ENCODE assay signal across 16 mouse cellular contexts in genomic region chr13:5607462-5607861, GRCm38 (mm10).
"Had no signal": no experiment of that assay in that cellular context is flagged by ENCODE, and none has a peak within 500 bp of the region (broad histone marks: within the 10 kb centered on the region; RNA-seq: fewer than 3 reads in every experiment).

No protein-coding gene starts in this region.

- DNase-seq: retina, postnatal 1 day; right cerebral cortex, adult 18-20 months; right cerebral cortex, postnatal 14 days; right cerebral cortex, postnatal 25 days; right cerebral cortex, postnatal 4 days; spleen, adult 18-20 months; thymus, adult 18-20 months; thymus, adult 2 months; thymus, postnatal 14 days; thymus, postnatal 25 days; thymus, postnatal 36 days; thymus, postnatal 4 days had no signal

- H3K4me2 ChIP-seq: neural tube, embryonic 13.5 days; neural tube, embryonic 15.5 days; stomach, embryonic 15.5 days had no signal

- H3K4me1 ChIP-seq: neural tube, embryonic 13.5 days; neural tube, embryonic 15.5 days; stomach, embryonic 15.5 days had no signal

- H3K9ac ChIP-seq: neural tube, embryonic 13.5 days; neural tube, embryonic 15.5 days; stomach, embryonic 15.5 days had no signal

- H3K4me3 ChIP-seq: neural tube, embryonic 13.5 days; neural tube, embryonic 15.5 days; stomach, embryonic 15.5 days had no signal

- H3K27ac ChIP-seq: neural tube, embryonic 13.5 days; neural tube, embryonic 15.5 days; stomach, embryonic 15.5 days; stomach, postnatal 0 days had no signal

- H3K9me3 ChIP-seq: neural tube, embryonic 13.5 days; neural tube, embryonic 15.5 days; stomach, embryonic 15.5 days had no signal

- H3K36me3 ChIP-seq: neural tube, embryonic 13.5 days; neural tube, embryonic 15.5 days; stomach, embryonic 15.5 days had no signal

- H3K27me3 ChIP-seq: neural tube, embryonic 13.5 days; neural tube, embryonic 15.5 days; stomach, embryonic 15.5 days had no signal
